Mouse (Mus musculus) liver, embryonic 14.5 days (tissue): ENCODE results near the gene D3Ertd254e. TPM values are rescaled to one million over a fixed set of nuclear protein-coding genes. Genes with fewer than 3 reads are reported as not detected.
"Not testable (repeated sequence)": the region's sequence is repeated elsewhere in the genome, so short reads cannot be mapped to it uniquely, and the experiment has no call there.

Experiments
- ATAC-seq: fragments of 200-750 bp; cut with Nextera tagmentation; 2 replicates; pipeline ENCODE4 v1.8.0; 2017; ENCODE audit warnings: moderate number of reproducible peaks, mild to moderate bottlenecking, moderate library complexity; ENCODE audit not compliant: insufficient read depth
- DNase-seq, 3 experiments: peaks; one replicate each; pipeline ENCODE4 v3.0.0-alpha.2; 2012 to 2013; ENCODE audit warnings: low read depth in 3 of 3, low spot score in 3 of 3
- H3K27ac ChIP-seq: fragments of 300-500 bp; sonication (generic); 2 replicates; pipeline ENCODE4 v1.5.1; 2014; ENCODE audit warnings: moderate library complexity, mild to moderate bottlenecking, control low read depth, inconsistent platforms
- H3K27me3 ChIP-seq: fragments of 300-500 bp; sonication (generic); 2 replicates; pipeline ENCODE4 v1.6.1; 2014; ENCODE audit warnings: mild to moderate bottlenecking, low read length, moderate library complexity; ENCODE audit not compliant: control insufficient read depth, insufficient read depth
- H3K36me3 ChIP-seq: fragments of 300-500 bp; sonication (generic); replicated peaks from 2 replicates; pipeline ENCODE4 v1.6.1; 2014; ENCODE audit warnings: low read depth; ENCODE audit not compliant: control insufficient read depth, insufficient read depth
- H3K4me1 ChIP-seq, 2 experiments: fragments of 200-500 bp in 1 of 2; fragments of 300-500 bp in 1 of 2; sonication (generic) in 1 of 2; replicated peaks; 2 replicates each; pipeline ENCODE4 v1.6.1; 2012 to 2014; ENCODE audit warnings: antibody characterized with exemption in 1 of 2, inconsistent platforms in 1 of 2, low read length in 1 of 2; ENCODE audit not compliant: control insufficient read depth in 2 of 2, insufficient read depth in 2 of 2
- H3K4me2 ChIP-seq: fragments of 300-500 bp; sonication (generic); 2 replicates; pipeline ENCODE4 v1.6.1; 2014; ENCODE audit warnings: low read depth, mild to moderate bottlenecking, control low read depth, moderate library complexity
- H3K4me3 ChIP-seq, 2 experiments: fragments of 200-500 bp in 1 of 2; fragments of 300-500 bp in 1 of 2; sonication (generic) in 1 of 2; 2 replicates each; pipeline ENCODE4 v1.5.1; 2012 to 2014; ENCODE audit warnings: low read depth in 2 of 2, low read length in 2 of 2, mild to moderate bottlenecking in 2 of 2, control low read depth in 1 of 2, inconsistent platforms in 1 of 2, moderate library complexity in 1 of 2; ENCODE audit not compliant: insufficient read depth in 1 of 2
- H3K9ac ChIP-seq: fragments of 300-500 bp; sonication (generic); replicated peaks from 2 replicates; pipeline ENCODE4 v1.6.1; 2014; ENCODE audit warnings: mild to moderate bottlenecking, control low read depth, moderate library complexity
- H3K9me3 ChIP-seq: fragments of 300-500 bp; sonication (generic); 2 replicates; pipeline ENCODE4 v1.6.1; 2016; ENCODE audit warnings: low read length, mixed read lengths; ENCODE audit not compliant: control insufficient read depth
- CTCF ChIP-seq: IDR thresholded peaks from 2 replicates; pipeline ENCODE4 v1.5.1; 2016; ENCODE audit warnings: antibody characterized with exemption, low read depth, control low read depth
- EP300 ChIP-seq: IDR thresholded peaks from 2 replicates; pipeline ENCODE4 v1.6.1; 2016; ENCODE audit warnings: antibody characterized with exemption, low read depth
- WGBS: fragments of 180-500 bp; shearing (Covaris S2); extraction: QIAGEN DNeasy Blood & Tissue Kit; methylation state at CpG from one replicate; pipeline ENCODE4 v1.1.7; 2014; ENCODE audit not compliant: insufficient replicate concordance; 5-methylcytosine and 5-hydroxymethylcytosine counted together
- polyA plus RNA-seq, 2 experiments: library from polyadenylated mRNA; depleted of rRNA in 1 of 2; stranded (reverse) in 1 of 2; unstranded in 1 of 2; fragments of >200 nt; fragmentation: Nextera tagmentation in 1 of 2; extraction: Ambion mirVana in 1 of 2; gene quantifications; 2 replicates each; pipeline versions ENCODE4 v1.2.1 to v1.2.3; 2012 to 2014

Gene D3Ertd254e
- polyA plus RNA-seq (2012; rRNA removed): 0.34 and 0.44 TPM in 2 replicates
- polyA plus RNA-seq (2014; fragmentation: Nextera tagmentation; extraction: Ambion mirVana): 0.76 and 0.99 TPM in 2 replicates

- no peaks in the 10 kb centered on the region for H3K9me3 ChIP-seq
- peak; percentile 76 to 79 (median 77) for DNase-seq
- no peaks in the 10 kb centered on the region for H3K36me3 ChIP-seq
- peak within 1 kb of the TSS; percentile 82 for H3K4me2 ChIP-seq
- peak within 1 kb of the TSS; percentile 82 for H3K9ac ChIP-seq
- ATAC-seq: peak; percentile 99
- peak within 1 kb of the TSS; percentile 78 to 90 for H3K4me3 ChIP-seq
- no peaks in the 10 kb centered on the region for H3K27me3 ChIP-seq
- WGBS: under 1% methylated on average over 53 of the region's 54 CpGs
- TF ChIP-seq EP300 (no peak), CTCF (peak; percentile 40; the same call in 1 of the 2 replicates)
- H3K4me1 ChIP-seq: 0 out of 4 replicates have a peak, but pooled peaks cover 2 to 3% of the 10 kb centered on the region in 2 experiments
- peak within 1 kb of the TSS; percentile 22 for H3K27ac ChIP-seq
Observed at GRCm38 (mm10) chr3:36150934-36151686, at the start of gene D3Ertd254e. Gene D3Ertd254e (plus strand): TSS chr3:36151017.

DNA sequence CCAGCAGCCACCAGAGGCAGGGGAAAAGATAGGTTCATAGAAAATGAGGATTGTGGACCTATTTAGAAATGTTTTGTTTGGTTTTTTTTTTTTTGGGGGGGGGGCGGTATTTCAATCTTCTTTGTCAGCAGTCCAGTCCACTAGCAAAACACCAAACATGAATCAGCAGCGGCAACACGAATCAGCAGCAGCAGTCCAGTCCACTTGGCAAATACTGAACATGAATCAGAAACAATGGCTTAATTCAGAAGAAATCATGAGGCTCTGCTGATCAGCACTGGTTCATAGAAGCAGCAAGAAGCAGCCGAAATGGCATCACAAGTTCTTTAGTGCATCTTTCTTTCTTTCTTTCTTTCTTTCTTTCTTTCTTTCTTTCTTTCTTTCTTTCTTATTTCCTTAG, 34.7 kb upstream of the D3Ertd254e start:
- TF ChIP-seq CTCF: no peak
- no peak for TF ChIP-seq EP300
- 64% methylated on average over 4 of the region's 4 CpGs for WGBS

GRCm38 (mm10) chr3:36119684-36120548, 30.9 kb upstream of the D3Ertd254e start:
- ATAC-seq: no peak
- no peaks in the 10 kb centered on the region for H3K4me1 ChIP-seq
- H3K9ac ChIP-seq: no peak overlapping the region
- TF ChIP-seq CTCF (no peak), EP300 (no peak)
- no peak overlapping the region for H3K27ac ChIP-seq
- H3K36me3 ChIP-seq: no peaks in the 10 kb centered on the region
- no peak for DNase-seq
- H3K9me3 ChIP-seq: no peaks in the 10 kb centered on the region
- H3K4me3 ChIP-seq: no peak overlapping the region
- no peaks in the 10 kb centered on the region for H3K27me3 ChIP-seq
- H3K4me2 ChIP-seq: no peak overlapping the region

More for the DNA sequence above, 34.7 kb upstream of the D3Ertd254e start:
- no peak overlapping the region for H3K9ac ChIP-seq
- no peaks in the 10 kb centered on the region for H3K36me3 ChIP-seq
- no peak overlapping the region for H3K27ac ChIP-seq
- ATAC-seq (no peak), DNase-seq (no peak)
- H3K4me2 ChIP-seq: no peak overlapping the region
- no peaks in the 10 kb centered on the region for H3K27me3 ChIP-seq
- no peak overlapping the region for H3K4me3 ChIP-seq
- no peaks in the 10 kb centered on the region for H3K4me1 ChIP-seq
- H3K9me3 ChIP-seq: no peaks in the 10 kb centered on the region

DNA sequence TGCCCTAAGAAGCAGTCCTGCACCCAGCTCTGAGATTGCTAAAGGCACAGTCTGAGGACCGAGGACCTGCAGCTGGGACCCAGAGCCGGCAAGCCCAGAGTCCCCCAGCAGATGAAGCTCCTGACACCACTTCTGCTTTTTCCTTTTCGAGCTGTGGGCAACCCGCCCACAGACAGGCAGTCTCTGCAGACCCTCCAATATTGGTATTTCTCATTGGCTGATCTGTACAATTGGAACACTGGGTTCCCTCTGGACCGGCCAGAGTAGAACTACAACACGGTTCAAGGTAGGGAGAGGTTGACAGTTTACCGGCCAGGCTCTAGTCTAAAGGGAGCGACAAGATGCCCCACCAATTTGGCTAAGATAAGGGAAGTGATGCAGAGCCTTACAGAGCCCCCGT, 24.6 kb upstream of the D3Ertd254e start:
- not testable (repeated sequence) for H3K27me3 ChIP-seq, H3K9me3 ChIP-seq, H3K4me1 ChIP-seq, DNase-seq, H3K9ac ChIP-seq, H3K27ac ChIP-seq, H3K4me3 ChIP-seq, H3K36me3 ChIP-seq, ATAC-seq, H3K4me2 ChIP-seq
- 49% methylated on average over 9 of the region's 9 CpGs for WGBS

- Histone ChIP-seq H3K27me3 (no peaks in the 10 kb centered on the region), H3K27ac (no peak overlapping the region), H3K9me3 (no peaks in the 10 kb centered on the region), H3K4me2 (no peak overlapping the region), H3K36me3 (no peaks in the 10 kb centered on the region), H3K9ac (no peak overlapping the region), H3K4me3 (no peak overlapping the region), H3K4me1 (no peaks in the 10 kb centered on the region)
- ATAC-seq: no peak
- DNase-seq: no peak
- TF ChIP-seq CTCF (no peak), EP300 (no peak)
Observed at GRCm38 (mm10) chr3:36136152-36136551, 14.7 kb upstream of the D3Ertd254e start.
